Mouse (Mus musculus) embryonic fibroblast, embryonic 13.5 days (primary cell): Measurements from ENCODE around the gene Dhx32.
A peak's percentile ranks its signal among the peaks of the same experiment; 100 is the strongest.

Experiments
- CTCF ChIP-seq: IDR thresholded peaks from 2 replicates; pipeline ENCODE4 v1.5.1; 2011; ENCODE audit warnings: mild to moderate bottlenecking, control low read depth, low read length, moderate library complexity, borderline replicate concordance; ENCODE audit not compliant: insufficient read depth
- POLR2A ChIP-seq: IDR thresholded peaks from 2 replicates; pipeline ENCODE4 v1.6.1; 2011; ENCODE audit warnings: low read depth, mild to moderate bottlenecking, control low read depth, low read length, moderate library complexity

- TF ChIP-seq CTCF, result peak; percentile 97
- TF ChIP-seq POLR2A, result no peak
Measured at GRCm38 (mm10) chr7:133805614-133806175, 23.2 kb upstream of the Dhx32 start.
